Mouse (Mus musculus) frontal cortex, postnatal 25 days (tissue): Measurements from ENCODE around the gene Ormdl3.
A peak's percentile ranks its signal among the peaks of the same experiment; 100 is the strongest.

Experiments used
- DNase-seq, 2 experiments: peaks; one replicate each; pipeline ENCODE4 v3.0.0; 2022; ENCODE audit warnings: low spot score in 2 of 2

Ormdl3 gene

DNA sequence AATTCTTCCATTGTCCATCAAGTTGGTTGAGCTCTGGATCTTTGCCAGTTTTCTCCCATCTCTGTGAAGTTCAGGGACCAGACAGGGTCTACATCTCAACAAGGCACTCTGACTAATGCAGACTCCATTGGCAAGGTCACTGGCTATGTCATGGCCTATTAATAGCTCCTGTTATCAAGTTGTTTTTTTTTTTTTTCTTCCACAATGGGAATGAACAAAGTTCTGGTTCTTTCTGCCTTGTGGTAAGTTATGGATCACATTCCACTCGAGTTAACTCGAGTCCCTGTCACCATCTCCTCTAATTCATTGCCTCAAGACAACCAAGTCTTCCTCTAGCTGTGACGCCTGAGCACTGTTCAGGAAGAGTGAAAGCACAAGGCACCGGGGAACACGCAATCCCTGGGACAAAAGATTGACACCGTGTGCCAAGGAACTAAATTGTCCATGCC lies 1.7 kb upstream of the Ormdl3 start:
- DNase-seq = no peak

DNA sequence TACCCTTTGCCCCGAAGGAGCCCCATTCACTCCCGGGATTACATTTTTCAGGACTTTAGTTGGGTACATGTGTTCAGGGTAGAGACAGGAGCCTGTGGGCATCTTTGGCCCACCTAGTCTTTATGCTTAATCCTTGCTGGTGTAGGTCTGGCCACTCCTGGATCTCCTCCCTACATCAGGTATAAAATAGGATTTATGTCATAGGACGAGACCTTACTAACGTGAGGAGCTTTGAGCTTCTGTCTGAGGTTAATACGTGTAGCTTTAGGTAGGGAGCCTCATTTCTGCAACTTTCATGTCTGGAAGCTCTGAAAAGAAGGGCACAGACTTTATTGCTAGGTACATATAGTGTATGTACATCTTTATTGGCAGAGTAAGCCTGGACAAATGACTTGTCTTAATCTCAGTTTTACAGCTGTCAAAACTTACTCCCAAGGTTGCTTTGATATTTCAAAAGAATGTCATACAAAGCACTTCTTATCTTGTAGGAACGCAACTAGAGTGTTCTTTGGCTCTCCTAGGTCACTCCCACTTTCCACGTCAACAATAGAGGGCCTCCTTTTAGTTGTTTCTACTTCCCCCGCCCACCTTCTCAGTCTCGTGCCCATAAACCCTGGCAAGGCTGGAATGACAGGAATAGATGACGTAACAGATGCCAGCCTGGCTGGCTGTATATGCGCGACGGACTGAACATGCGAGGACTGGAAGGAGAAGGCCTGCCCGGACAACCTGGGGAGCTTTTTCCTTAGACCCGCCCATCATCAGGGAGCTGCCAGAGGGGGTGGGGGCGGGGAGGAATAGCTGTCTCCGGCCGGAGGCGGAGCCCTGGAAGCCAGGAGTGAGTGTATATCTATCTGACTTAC lies 747 bp upstream of the Ormdl3 start:
- peak in 1 of 2 experiments; percentile 24 for DNase-seq

DNA sequence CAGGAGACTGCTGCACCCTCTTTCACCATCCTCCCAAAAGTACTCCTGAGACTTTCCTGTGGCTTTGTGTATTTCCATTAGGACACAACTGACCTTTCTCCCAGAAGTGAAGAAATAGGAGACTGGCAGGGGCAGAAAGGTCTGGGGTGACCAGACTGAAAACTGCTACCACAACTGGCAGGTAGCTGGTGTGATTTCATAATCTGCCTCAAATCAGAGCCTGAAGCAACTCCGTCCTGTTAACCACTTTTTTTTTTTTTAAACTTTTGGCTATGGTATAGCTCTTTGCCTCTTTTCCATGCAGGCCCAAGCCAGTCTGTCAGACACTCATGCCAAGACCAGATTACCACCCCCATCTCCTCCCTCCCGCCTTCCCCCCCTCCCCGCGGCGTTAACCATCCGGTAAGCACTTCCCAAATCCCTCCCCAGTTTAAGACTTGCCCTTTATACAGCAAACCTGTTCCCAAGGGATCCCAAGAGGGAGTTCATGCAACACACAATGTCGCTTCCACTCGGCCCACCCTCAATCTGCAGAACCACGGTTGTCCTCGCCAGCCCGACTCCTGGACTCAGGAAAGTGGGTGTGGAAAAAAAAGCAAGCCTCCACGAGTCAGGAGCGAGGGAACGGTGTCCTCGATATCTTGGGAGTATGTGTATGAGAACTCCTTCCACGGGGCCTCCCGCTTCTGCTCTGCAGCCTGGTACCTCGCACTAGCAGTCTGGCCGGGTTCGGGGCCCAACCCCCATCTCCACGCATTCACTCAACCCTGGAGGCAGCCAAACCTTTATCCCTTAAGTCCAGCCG lies 879 bp downstream of the Ormdl3 start:
- DNase-seq = no peak

DNA sequence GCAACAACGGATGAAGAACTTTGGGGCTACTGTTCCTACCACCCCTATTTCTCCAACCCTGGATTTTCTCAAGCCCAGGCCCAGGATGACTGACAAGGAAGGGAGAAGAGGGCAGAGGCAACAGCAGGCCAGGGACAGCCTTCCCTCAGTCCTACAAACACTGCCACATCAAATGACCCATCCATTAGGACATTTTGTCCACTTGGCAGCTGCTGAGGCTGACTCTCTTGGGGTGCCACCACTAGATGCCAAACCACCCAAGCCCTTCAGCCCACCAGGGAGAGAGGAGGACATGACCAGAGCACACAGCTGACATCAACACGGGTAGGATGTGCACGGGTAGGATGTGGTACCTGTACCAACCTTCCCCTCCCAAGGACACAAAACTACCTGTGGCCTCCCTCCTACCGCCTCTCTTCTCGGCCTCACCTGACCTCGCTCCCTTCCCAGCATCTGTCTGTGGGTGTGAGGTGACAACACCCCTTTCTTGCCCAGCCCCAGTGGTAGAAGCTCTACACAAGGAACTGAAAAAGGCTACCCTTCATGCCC lies 2.5 kb downstream of the Ormdl3 start:
- DNase-seq = no peak

- no peak for DNase-seq
These were observed 3.0 kb downstream of the Ormdl3 start for GRCm38 (mm10) chr11:98584146-98584545.

DNA sequence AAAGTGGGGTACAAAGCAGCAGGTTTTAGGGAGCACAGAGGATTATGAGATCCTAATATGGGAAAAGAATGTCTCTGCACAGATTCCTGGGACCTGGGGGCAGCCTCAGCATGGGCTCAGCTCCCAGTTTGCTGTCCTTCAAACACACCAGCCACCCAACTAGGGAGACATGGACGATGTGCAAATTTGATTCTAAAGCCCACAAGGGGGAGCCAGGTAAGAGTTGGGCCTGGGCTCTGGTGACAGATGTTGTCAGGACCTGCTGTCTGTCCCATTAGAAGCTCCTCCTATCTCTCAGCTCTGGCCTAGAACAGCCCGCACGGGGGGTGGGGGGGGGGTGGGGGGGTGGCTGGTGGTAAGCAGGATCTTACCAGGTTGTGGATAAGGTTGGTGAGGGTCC lies 3.6 kb downstream of the Ormdl3 start:
- DNase-seq = no peak

DNA sequence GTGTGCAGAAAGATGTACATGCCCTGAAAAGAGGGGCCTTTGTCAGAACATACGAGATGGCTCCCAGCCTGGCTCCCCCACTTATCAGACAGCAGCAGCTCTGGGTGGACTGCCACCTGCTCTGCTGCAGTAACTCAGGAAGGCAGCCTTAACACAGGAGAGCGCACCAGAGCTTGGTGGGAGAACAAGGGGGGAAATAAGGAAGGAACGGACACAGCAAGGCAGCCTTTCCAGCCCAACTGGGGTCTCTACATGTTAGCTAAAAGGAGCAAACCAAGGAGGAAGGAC lies 4.0 kb downstream of the Ormdl3 start:
- DNase-seq = no peak

GRCm38 (mm10) chr11:98582551-98583264 lies 4.5 kb downstream of the Ormdl3 start:
- DNase-seq = no peak

DNA sequence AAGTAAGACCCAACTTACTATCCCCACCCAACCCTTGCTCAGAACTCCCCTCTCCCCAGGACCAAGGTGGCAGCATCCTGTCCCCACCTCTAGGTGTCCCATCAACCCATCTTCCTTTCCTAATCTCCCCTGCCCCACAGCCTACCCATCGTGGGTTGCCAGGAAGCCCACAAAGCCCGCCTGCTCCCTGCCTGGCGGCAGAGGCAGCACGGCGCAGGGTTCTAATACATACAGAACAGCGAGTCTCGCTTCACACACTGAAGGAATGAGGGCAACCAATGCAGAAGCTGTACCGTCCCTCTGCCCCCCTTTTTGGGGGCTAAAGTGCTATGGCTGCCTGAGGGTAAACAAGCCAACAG lies 5.2 kb downstream of the Ormdl3 start:
- no peak for DNase-seq

DNA sequence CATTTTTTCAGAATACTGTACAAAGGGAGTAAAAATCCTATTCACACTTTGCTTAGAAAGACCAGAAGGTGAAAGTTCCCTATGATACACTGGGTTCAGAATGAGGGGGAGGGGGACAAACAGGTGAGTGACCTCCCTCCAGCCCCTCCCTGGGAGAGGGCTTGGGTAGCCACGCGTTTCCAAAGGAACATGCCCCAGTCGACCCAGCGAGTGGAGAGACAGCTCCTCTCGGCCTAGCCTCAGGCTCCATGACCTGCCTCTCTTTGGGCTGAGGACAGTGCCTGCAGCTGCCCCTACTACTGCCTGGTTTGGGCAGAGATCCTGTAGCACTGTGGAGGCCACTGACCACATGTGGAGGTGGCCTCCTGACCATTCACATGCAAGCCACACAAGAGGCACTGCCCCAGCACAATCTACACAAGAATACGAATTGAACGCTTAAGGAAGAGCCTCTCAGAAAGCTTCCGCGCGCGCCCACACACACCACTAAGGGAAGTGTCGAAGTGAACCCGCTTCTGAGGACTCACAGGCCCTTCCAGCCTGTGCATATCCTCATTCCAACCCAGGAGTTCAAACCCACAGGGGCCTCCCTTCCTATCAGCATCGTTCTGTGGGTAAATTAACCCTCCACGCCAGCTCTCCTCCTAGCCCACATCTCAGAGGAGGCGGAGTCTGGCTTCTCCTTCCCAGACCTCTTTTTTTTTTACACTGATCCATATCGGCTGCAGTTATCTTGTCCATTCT lies 5.7 kb downstream of the Ormdl3 start:
- DNase-seq = no peak

- no peak for DNase-seq
These were observed 6.7 kb downstream of the Ormdl3 start for GRCm38 (mm10) chr11:98580301-98581121.

GRCm38 (mm10) chr11:98577776-98578175 lies 9.4 kb downstream of the Ormdl3 start:
- no peak for DNase-seq

DNA sequence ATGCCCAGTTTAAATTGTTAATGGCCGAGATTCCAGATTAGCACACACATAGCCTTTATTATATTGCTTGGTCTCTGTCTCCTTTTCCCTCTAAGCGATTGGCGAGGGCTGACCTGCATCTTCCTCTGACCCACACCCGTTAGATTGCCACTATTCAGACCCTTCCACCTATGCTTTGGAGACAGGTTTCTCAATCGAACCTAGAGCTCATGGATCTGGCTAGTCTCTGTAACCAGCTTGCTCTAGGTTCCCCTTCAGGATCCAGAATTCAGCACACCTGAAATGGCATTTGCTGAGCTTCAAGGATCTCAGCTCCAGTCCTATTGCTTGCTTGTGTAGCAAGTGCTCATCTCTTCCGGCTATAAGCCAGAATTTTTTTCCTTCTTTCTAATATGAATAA lies 17.7 kb downstream of the Ormdl3 start:
- no peak for DNase-seq

DNA sequence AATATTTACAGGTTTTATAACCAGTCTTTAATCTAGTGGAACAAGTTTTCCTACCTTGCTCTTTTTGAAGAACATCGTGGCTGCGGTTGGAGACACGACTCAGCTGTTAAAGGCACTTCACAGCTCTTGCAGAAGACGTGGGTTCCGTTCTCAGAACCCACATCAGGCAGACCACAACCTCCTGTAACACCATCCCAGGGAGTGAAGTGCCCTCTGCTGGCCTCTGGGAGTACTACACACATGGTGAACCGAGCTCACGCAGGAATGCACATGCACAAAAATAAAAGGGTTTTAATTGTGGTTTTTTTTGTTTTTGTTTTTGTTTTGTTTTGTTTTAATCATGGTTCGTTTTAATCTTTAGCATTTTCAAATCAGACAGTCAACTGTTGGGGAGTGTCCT lies 18.8 kb downstream of the Ormdl3 start:
- DNase-seq = no peak

DNA sequence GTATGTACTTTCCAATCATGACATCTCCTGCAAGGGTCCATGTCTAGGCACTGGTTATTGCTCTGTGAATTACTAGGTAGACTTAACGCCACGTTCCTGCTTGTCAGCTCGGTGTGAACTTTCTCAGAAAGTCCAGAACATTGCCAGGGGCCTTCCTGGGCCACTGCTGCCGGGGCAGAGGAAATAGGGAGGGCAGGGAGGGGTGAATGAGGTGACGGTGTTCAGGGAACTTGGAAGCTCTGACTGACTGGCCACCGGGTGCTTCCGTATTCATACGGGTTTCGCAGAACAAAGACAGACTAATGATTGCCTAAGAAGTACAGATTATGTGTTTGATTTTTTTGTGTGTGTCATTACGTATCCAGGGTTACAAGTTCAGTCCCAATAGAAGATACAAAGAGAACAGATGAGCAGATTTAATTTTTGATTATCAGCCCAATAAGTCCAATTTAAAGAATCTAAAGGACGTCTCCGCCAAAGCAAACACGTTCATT lies 23.2 kb downstream of the Ormdl3 start:
- DNase-seq = no peak

DNA sequence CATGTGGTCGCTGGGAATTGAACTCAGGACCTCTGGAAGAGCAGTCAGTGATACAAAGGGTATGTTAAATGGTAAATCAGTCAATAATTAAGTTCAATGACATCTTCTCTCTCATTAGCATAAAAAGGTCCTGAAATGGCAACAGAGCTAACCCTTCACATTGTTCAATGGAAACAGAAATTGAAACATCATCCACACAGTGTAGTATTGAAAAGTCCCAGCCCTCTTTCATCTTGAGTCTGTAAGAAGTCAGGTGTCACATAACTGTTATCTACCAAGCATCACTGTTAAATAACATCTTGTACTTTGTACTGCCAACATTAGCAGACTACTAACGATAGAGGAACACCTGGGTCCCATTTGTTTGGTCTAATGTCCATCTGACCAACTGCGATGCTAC lies 24.1 kb downstream of the Ormdl3 start:
- DNase-seq = no peak

- no peak for DNase-seq
These were observed 26.2 kb downstream of the Ormdl3 start for GRCm38 (mm10) chr11:98560942-98561341.

DNA sequence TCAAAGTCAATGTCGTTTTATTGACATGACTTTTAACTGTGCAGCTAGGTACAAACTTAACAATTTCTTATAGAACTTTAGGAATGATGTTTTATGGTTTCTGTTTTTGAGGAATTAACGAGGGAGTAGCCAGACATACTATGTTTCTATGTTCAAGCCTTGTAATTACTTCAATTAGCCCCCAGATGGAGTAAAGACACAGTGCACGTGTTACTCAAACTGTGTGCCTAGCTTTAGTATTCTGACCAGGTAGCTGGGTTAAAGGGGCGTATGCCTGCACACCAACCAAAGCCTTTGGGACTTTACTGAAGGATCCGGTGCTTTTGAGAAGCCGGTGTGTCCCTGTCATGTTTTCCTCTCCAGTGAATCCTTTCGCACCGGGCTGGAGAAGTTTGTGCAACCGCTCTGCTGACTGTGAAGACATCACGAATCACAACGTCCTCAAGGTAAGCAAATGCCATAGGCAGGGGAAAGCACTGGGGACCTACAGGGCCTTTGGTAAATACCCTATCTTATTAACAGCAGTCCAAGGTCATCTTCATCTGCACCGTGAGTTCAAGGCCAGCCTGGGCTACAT lies 32.0 kb downstream of the Ormdl3 start:
- DNase-seq = no peak

DNA sequence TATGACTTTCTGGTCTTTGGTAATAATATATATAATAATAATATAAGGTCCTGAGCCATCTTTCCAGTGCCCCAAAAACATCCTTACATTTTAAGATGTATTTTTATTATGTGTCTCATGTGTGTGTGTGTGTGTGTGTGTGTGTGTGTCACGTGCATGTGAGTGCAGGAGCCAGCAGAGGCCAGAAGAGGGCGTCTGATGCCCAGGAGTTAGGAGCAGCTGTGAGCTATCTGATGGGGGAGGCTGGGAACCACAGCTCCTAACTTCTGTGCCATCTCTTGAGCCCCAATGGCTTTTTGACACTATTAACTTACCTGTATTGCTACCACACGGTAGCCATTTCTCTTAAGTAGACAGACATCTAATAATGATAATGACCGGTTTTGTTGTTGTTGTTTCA lies 33.2 kb downstream of the Ormdl3 start:
- no peak for DNase-seq
